Mouse (Mus musculus) gastrocnemius, postnatal 4 days (tissue): ENCODE data around the gene Rnf13. TPM values are rescaled to one million over a fixed set of nuclear protein-coding genes. Genes with fewer than 3 reads are reported as not detected.
"Not testable (repeated sequence)": the region's sequence is repeated elsewhere in the genome, so short reads cannot be mapped to it uniquely, and the experiment has no call there.

ENCODE experiments used
- DNase-seq, 2 experiments: peaks; one replicate each; pipeline ENCODE4 v3.0.0; 2021 to 2022; ENCODE audit warnings: low spot score in 2 of 2, mixed read lengths in 2 of 2
- long read RNA-seq, 2 experiments: library from polyadenylated mRNA; stranded (forward); transcript quantifications; one replicate each; pipeline ENCODE4 v2.0.0; 2021
- total RNA-seq, 2 experiments: library from RNA; stranded (reverse); gene quantifications; 2 replicates each; pipeline ENCODE4 v1.2.3; 2021

Gene Rnf13
- 10 to 100 TPM; 37.9 to 42.9 TPM for total RNA-seq
- long read RNA-seq, experiment 1, transcript Rnf13-201 (10 exons, 2,678 nt), result major isoform, 30 of 46 reads
- long read RNA-seq, experiment 1, partial matches to known transcripts, result 3 of 46 reads
- long read RNA-seq, experiment 1, other reads (novel, unspliced or antisense), result 7 of 46 reads
- long read RNA-seq, experiment 2, transcript Rnf13-201 (10 exons, 2,678 nt), result major isoform, 35 of 47 reads
- long read RNA-seq, experiment 2, partial matches to known transcripts, result 0 of 47 reads
- long read RNA-seq, experiment 2, other reads (novel, unspliced or antisense), result 8 of 47 reads

GRCm38 (mm10) chr3:57735511-57736370 is at the start of gene Rnf13:
Gene Rnf13 (plus strand): TSS chr3:57736062.
- peak; percentile 90 to 96 for DNase-seq

GRCm38 (mm10) chr3:57691772-57692171 is 44.1 kb upstream of the Rnf13 start:
- DNase-seq, result no peak

- DNase-seq, result no peak
Measured at GRCm38 (mm10) chr3:57692719-57693118, 43.1 kb upstream of the Rnf13 start, which contains the start of gene Ankub1. Gene Ankub1 (minus strand): TSS chr3:57692799.

GRCm38 (mm10) chr3:57696249-57696648 is 39.6 kb upstream of the Rnf13 start:
- no peak for DNase-seq

GRCm38 (mm10) chr3:57696779-57697178 is 39.1 kb upstream of the Rnf13 start:
- DNase-seq, result no peak

GRCm38 (mm10) chr3:57714151-57714550 is 21.7 kb upstream of the Rnf13 start:
- DNase-seq, result no peak

GRCm38 (mm10) chr3:57732206-57732915 is 3.5 kb upstream of the Rnf13 start:
- DNase-seq, result no peak

GRCm38 (mm10) chr3:57736419-57737095 is 695 bp downstream of the Rnf13 start:
- no peak for DNase-seq

GRCm38 (mm10) chr3:57739830-57740229 is 4.0 kb downstream of the Rnf13 start:
- DNase-seq, result no peak

- no peak for DNase-seq
Measured at GRCm38 (mm10) chr3:57748576-57749267, 12.9 kb downstream of the Rnf13 start.

- no peak for DNase-seq
Measured at GRCm38 (mm10) chr3:57776915-57777314, 41.1 kb downstream of the Rnf13 start.

- DNase-seq, result no peak
Measured at GRCm38 (mm10) chr3:57788472-57788871, 52.6 kb downstream of the Rnf13 start.

GRCm38 (mm10) chr3:57789005-57789962 is 53.4 kb downstream of the Rnf13 start:
- no peak for DNase-seq

GRCm38 (mm10) chr3:57791104-57791503 is 55.2 kb downstream of the Rnf13 start:
- DNase-seq, result no peak

- not testable (repeated sequence) for DNase-seq
Measured at GRCm38 (mm10) chr3:57795071-57795470, 59.2 kb downstream of the Rnf13 start.

- DNase-seq, result no peak
Measured at GRCm38 (mm10) chr3:57815447-57815846, 79.6 kb downstream of the Rnf13 start.

GRCm38 (mm10) chr3:57825866-57826265 is 90.0 kb downstream of the Rnf13 start:
- DNase-seq, result no peak

GRCm38 (mm10) chr3:57833585-57833984 is 97.7 kb downstream of the Rnf13 start:
- DNase-seq, result no peak

- no peak for DNase-seq
Measured at GRCm38 (mm10) chr3:57836911-57837310, 101.0 kb downstream of the Rnf13 start.
